Mouse (Mus musculus) layer of hippocampus, adult 9-11 months (tissue): ENCODE results near the gene Fgd5.
"Not testable (repeated sequence)": the region's sequence is repeated elsewhere in the genome, so short reads cannot be mapped to it uniquely, and the experiment has no call there.

Source experiments
- DNase-seq: peaks from one replicate; pipeline ENCODE4 v3.0.0; 2022

Gene Fgd5

GRCm38 (mm10) chr6:91978371-91979300, at the start of gene Fgd5:
Gene Fgd5, plus strand, starts transcription at chr6:91978878.
- DNase-seq: no peak

GRCm38 (mm10) chr6:91931231-91931630, 47.4 kb upstream of the Fgd5 start:
- DNase-seq: no peak

GRCm38 (mm10) chr6:91938491-91938890, 40.2 kb upstream of the Fgd5 start:
- DNase-seq: no peak

- DNase-seq: no peak
These were observed 30.3 kb upstream of the Fgd5 start for GRCm38 (mm10) chr6:91948426-91948825.

GRCm38 (mm10) chr6:91958015-91958414, 20.7 kb upstream of the Fgd5 start:
- DNase-seq: not testable (repeated sequence)

GRCm38 (mm10) chr6:91960028-91960811, 18.5 kb upstream of the Fgd5 start:
- DNase-seq: no peak

- no peak for DNase-seq
These were observed 15.2 kb upstream of the Fgd5 start for GRCm38 (mm10) chr6:91963429-91963828.

- no peak for DNase-seq
These were observed 13.6 kb upstream of the Fgd5 start for GRCm38 (mm10) chr6:91965060-91965459.

GRCm38 (mm10) chr6:91966006-91966405, 12.7 kb upstream of the Fgd5 start:
- DNase-seq: peak; percentile 4

GRCm38 (mm10) chr6:91972201-91972646, 6.5 kb upstream of the Fgd5 start:
- no peak for DNase-seq

GRCm38 (mm10) chr6:91973972-91974371, 4.7 kb upstream of the Fgd5 start:
- DNase-seq: no peak

- no peak for DNase-seq
These were observed 771 bp downstream of the Fgd5 start for GRCm38 (mm10) chr6:91979301-91979996.

- DNase-seq: no peak
These were observed 1.3 kb downstream of the Fgd5 start for GRCm38 (mm10) chr6:91980011-91980410.

- DNase-seq: no peak
These were observed 11.4 kb downstream of the Fgd5 start for GRCm38 (mm10) chr6:91990101-91990500.

- DNase-seq: no peak
These were observed 14.1 kb downstream of the Fgd5 start for GRCm38 (mm10) chr6:91992823-91993222.

- DNase-seq: no peak
These were observed 15.3 kb downstream of the Fgd5 start for GRCm38 (mm10) chr6:91993795-91994505.

- DNase-seq: no peak
These were observed 17.4 kb downstream of the Fgd5 start for GRCm38 (mm10) chr6:91996072-91996471.

- DNase-seq: no peak
These were observed 24.0 kb downstream of the Fgd5 start for GRCm38 (mm10) chr6:92002558-92003285.

- DNase-seq: no peak
These were observed 25.0 kb downstream of the Fgd5 start for GRCm38 (mm10) chr6:92003646-92004045.

- DNase-seq: no peak
These were observed 25.6 kb downstream of the Fgd5 start for GRCm38 (mm10) chr6:92004137-92004805.

- DNase-seq: no peak
These were observed 26.1 kb downstream of the Fgd5 start for GRCm38 (mm10) chr6:92004806-92005205.
